Mouse (Mus musculus) small intestine, adult 2 months (tissue): Measurements from ENCODE around the gene Prkag3. TPM values are rescaled to one million over a fixed set of nuclear protein-coding genes. Genes with fewer than 3 reads are reported as not detected.
A peak's percentile ranks its signal among the peaks of the same experiment; 100 is the strongest.

Source experiments
- H3K27ac ChIP-seq: fragments of 200-500 bp; 2 replicates; pipeline ENCODE4 v1.5.1; 2012; ENCODE audit warnings: low read depth, low read length, control low read depth, inconsistent platforms; ENCODE audit not compliant: insufficient read depth
- H3K27me3 ChIP-seq: fragments of 200-500 bp; 2 replicates; pipeline ENCODE4 v1.6.1; 2012; ENCODE audit warnings: mild to moderate bottlenecking, moderate library complexity, low read length, inconsistent platforms; ENCODE audit not compliant: control insufficient read depth, insufficient read depth
- H3K36me3 ChIP-seq: fragments of 200-500 bp; 2 replicates; pipeline ENCODE4 v1.6.1; 2012; ENCODE audit warnings: mild to moderate bottlenecking, low read length, control low read depth, inconsistent platforms; ENCODE audit not compliant: control insufficient read depth, insufficient read depth
- H3K4me1 ChIP-seq: fragments of 200-500 bp; 2 replicates; pipeline ENCODE4 v1.6.1; 2012; ENCODE audit warnings: low read length, inconsistent platforms, mixed read lengths; ENCODE audit not compliant: control insufficient read depth, insufficient read depth, insufficient read length
- H3K4me3 ChIP-seq: fragments of 200-500 bp; 2 replicates; pipeline ENCODE4 v1.5.1; 2012; ENCODE audit warnings: low read depth, mild to moderate bottlenecking, control low read depth, inconsistent platforms, low read length, moderate library complexity
- CTCF ChIP-seq: fragments of 200-500 bp; IDR thresholded peaks from 2 replicates; pipeline ENCODE4 v1.5.1; 2012; ENCODE audit warnings: low read depth, mild to moderate bottlenecking, control low read depth, inconsistent platforms, low read length, moderate library complexity, mixed read lengths; ENCODE audit not compliant: insufficient replicate concordance, insufficient read length; ENCODE audit errors: extremely low read depth
- POLR2A ChIP-seq: fragments of 200-500 bp; IDR thresholded peaks from 2 replicates; pipeline ENCODE4 v1.6.1; 2012; ENCODE audit warnings: low read depth, mild to moderate bottlenecking, control low read depth, inconsistent platforms, low read length, moderate library complexity
- WGBS: fragments of 180-500 bp; shearing (Covaris S2); methylation state at CpG from one replicate; pipeline ENCODE4 v1.1.7; 2018; 5-methylcytosine and 5-hydroxymethylcytosine counted together
- polyA plus RNA-seq: library from polyadenylated mRNA; depleted of rRNA; stranded (reverse); fragments of >200 nt; gene quantifications from 2 replicates; pipeline ENCODE4 v1.2.3, GENCODE M21; 2012; rRNA removed

Prkag3 gene
- polyA plus RNA-seq, 1 experiment: 1.5 TPM

GRCm38 (mm10) chr1:74702142-74702553, 46.9 kb downstream of the Prkag3 start:
- Histone ChIP-seq H3K27ac (no peak overlapping the region), H3K27me3 (no peaks in the 10 kb centered on the region), H3K4me3 (no peak overlapping the region), H3K36me3 (0 out of 2 replicates have a peak, but pooled peaks cover 3% of the 10 kb centered on the region), H3K4me1 (peaks cover 14% of the 10 kb centered on the region)
- WGBS: 89% methylated on average over 6 of the region's 6 CpGs
- TF ChIP-seq POLR2A (no peak), CTCF (no peak)

- Histone ChIP-seq H3K4me1 (peaks cover 21% of the 10 kb centered on the region), H3K27ac (peak overlapping the region; percentile 98), H3K4me3 (no peak overlapping the region), H3K27me3 (no peaks in the 10 kb centered on the region), H3K36me3 (peaks cover 8% of the 10 kb centered on the region)
- WGBS: 31% methylated on average over 1 of the region's 1 CpGs
- TF ChIP-seq POLR2A (no peak), CTCF (no peak)
These were observed 50.2 kb downstream of the Prkag3 start for GRCm38 (mm10) chr1:74698791-74699190.

GRCm38 (mm10) chr1:74698353-74698752, 50.7 kb downstream of the Prkag3 start:
- Histone ChIP-seq H3K36me3 (peaks cover 8% of the 10 kb centered on the region), H3K4me3 (no peak overlapping the region), H3K27me3 (no peaks in the 10 kb centered on the region), H3K4me1 (peaks cover 21% of the 10 kb centered on the region), H3K27ac (peak overlapping the region; percentile 96)
- no peak for TF ChIP-seq CTCF
- TF ChIP-seq POLR2A: no peak
- WGBS: 100% methylated on average over 1 of the region's 1 CpGs

DNA sequence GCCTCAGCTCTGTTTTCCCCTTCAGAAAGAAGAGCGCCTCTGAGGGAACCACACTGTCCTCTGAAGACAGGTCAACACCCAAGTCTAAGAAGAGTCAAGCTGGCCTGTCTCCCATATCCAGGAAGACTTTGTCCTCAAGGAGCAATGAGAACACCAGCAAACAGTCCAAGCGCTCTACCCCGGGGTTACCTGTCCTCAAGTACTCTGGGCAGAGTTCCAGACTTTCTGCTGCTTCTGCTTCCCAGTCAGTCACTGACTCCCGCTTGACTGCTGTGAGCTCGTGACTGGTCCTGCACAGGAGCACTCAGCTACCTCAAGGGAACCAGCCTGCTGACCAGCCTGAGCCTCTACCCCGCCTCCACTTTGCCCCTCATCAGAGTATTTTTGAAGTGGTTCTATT, 51.6 kb downstream of the Prkag3 start:
- peaks cover 9% of the 10 kb centered on the region for H3K36me3 ChIP-seq
- peak overlapping the region; percentile 96 for H3K27ac ChIP-seq
- H3K27me3 ChIP-seq: no peaks in the 10 kb centered on the region
- H3K4me1 ChIP-seq: peaks cover 21% of the 10 kb centered on the region
- TF ChIP-seq CTCF (no peak), POLR2A (0 out of 2 replicates have a peak, but pooled peaks have one; percentile 34)
- H3K4me3 ChIP-seq: no peak overlapping the region
- 58% methylated on average over 6 of the region's 6 CpGs for WGBS

GRCm38 (mm10) chr1:74695836-74696235, 53.2 kb downstream of the Prkag3 start:
- peaks cover 21% of the 10 kb centered on the region for H3K4me1 ChIP-seq
- H3K27me3 ChIP-seq: no peaks in the 10 kb centered on the region
- no peak for TF ChIP-seq CTCF
- no peak for TF ChIP-seq POLR2A
- H3K4me3 ChIP-seq: no peak overlapping the region
- 88% methylated on average over 4 of the region's 4 CpGs for WGBS
- no peak overlapping the region for H3K27ac ChIP-seq
- peaks cover 14% of the 10 kb centered on the region for H3K36me3 ChIP-seq

GRCm38 (mm10) chr1:74693891-74694583, 55.0 kb downstream of the Prkag3 start:
- no peak for TF ChIP-seq POLR2A
- no peak for TF ChIP-seq CTCF
- WGBS: 89% methylated on average over 8 of the region's 8 CpGs
- Histone ChIP-seq H3K36me3 (peaks cover 26% of the 10 kb centered on the region), H3K4me3 (no peak overlapping the region), H3K27ac (no peak overlapping the region), H3K4me1 (peaks cover 19% of the 10 kb centered on the region), H3K27me3 (no peaks in the 10 kb centered on the region)

Other genes starting within 250 kb of the Prkag3 start
- gene Cnot9, start 243.2 kb downstream of the Prkag3 start, polyA plus RNA-seq: 9.0 and 16.4 TPM in 2 replicates
- not detected in 2 replicates for gene Plcd4, start 206.3 kb downstream of the Prkag3 start, polyA plus RNA-seq
- gene Usp37, start 204.9 kb downstream of the Prkag3 start, polyA plus RNA-seq: 0.33 and 1.2 TPM in 2 replicates
- gene Zfp142, start 161.0 kb downstream of the Prkag3 start, polyA plus RNA-seq: 5.0 and 8.5 TPM in 2 replicates
- gene Bcs1l, start 160.9 kb downstream of the Prkag3 start, polyA plus RNA-seq: 5.3 and 5.9 TPM in 2 replicates
- 18.8 and 31.3 TPM in 2 replicates for gene Rnf25, start 147.8 kb downstream of the Prkag3 start, polyA plus RNA-seq
- 1.1 and 1.4 TPM in 2 replicates for gene Stk36, start 147.8 kb downstream of the Prkag3 start, polyA plus RNA-seq
- gene Ttll4, start 87.5 kb downstream of the Prkag3 start, polyA plus RNA-seq: 5.7 and 8.4 TPM in 2 replicates
- 5.6 and 36.2 TPM in 2 replicates for gene Cyp27a1, start 35.6 kb downstream of the Prkag3 start, polyA plus RNA-seq
- 2.0 and 6.0 TPM in 2 replicates for gene Wnt6, start 22.7 kb upstream of the Prkag3 start, polyA plus RNA-seq
- 0.14 and 0.57 TPM in 2 replicates for gene Wnt10a, start 42.3 kb upstream of the Prkag3 start, polyA plus RNA-seq
- 1.2 and 2.1 TPM in 2 replicates for gene Cdk5r2, start 105.7 kb upstream of the Prkag3 start, polyA plus RNA-seq
- gene Fev, start 136.2 kb upstream of the Prkag3 start, polyA plus RNA-seq: 2.0 and 5.2 TPM in 2 replicates
- gene Cryba2, start 143.9 kb upstream of the Prkag3 start, polyA plus RNA-seq: 0.86 and 1.1 TPM in 2 replicates
- gene Cfap65, start 186.4 kb upstream of the Prkag3 start, polyA plus RNA-seq: 0.03 and 0.15 TPM in 2 replicates
- 67.5 and 198 TPM in 2 replicates for gene Ihh, start 202.5 kb upstream of the Prkag3 start, polyA plus RNA-seq